Mouse (Mus musculus): ENCODE data around the gene G0s2. TPM values are rescaled to one million over a fixed set of nuclear protein-coding genes. Genes with fewer than 3 reads are reported as not detected.
"Not testable (repeated sequence)": the region's sequence is repeated elsewhere in the genome, so short reads cannot be mapped to it uniquely, and the experiment has no call there.

The G0s2 gene
- polyA plus RNA-seq, 1 experiment from 2014 or later: 9.9 TPM

GRCm38 (mm10) chr1:193285766-193286325 lies 12.8 kb upstream of the G0s2 start:
- not testable (repeated sequence) for ATAC-seq (ENCODE audit: low FRiP score)

GRCm38 (mm10) chr1:193284228-193284779 lies 11.3 kb upstream of the G0s2 start:
- WGBS: 33% methylated on average over 7 of the region's 7 CpGs
- Histone ChIP-seq H3K4me2 (no peak overlapping the region), H3K9me3 (replicated peaks) (no peaks in the 10 kb centered on the region), H3K4me3 (replicated peaks) (no peak overlapping the region), H3K27me3 (replicated peaks) (no peaks in the 10 kb centered on the region), H3K27ac (replicated peaks) (peak overlapping the region; percentile 41; the same call in 1 of the 2 replicates), H3K36me3 (no peaks in the 10 kb centered on the region), H3K9ac (replicated peaks) (no peak overlapping the region), H3K4me1 (peaks cover 4% of the 10 kb centered on the region)
- peak; percentile 76 for ATAC-seq (ENCODE audit: low FRiP score)

More at GRCm38 (mm10) chr1:193285766-193286325, 12.8 kb upstream of the G0s2 start:
- not testable (repeated sequence) for H3K4me1 ChIP-seq; H3K4me2 ChIP-seq; H3K9me3 ChIP-seq (replicated peaks); H3K27ac ChIP-seq (replicated peaks); H3K27me3 ChIP-seq (replicated peaks); H3K4me3 ChIP-seq (replicated peaks); H3K36me3 ChIP-seq; H3K9ac ChIP-seq (replicated peaks)
- 96% methylated on average over 3 of the region's 3 CpGs for WGBS

GRCm38 (mm10) chr1:193281344-193281743 lies 8.3 kb upstream of the G0s2 start:
- Histone ChIP-seq H3K36me3 (no peaks in the 10 kb centered on the region), H3K9me3 (replicated peaks) (no peaks in the 10 kb centered on the region), H3K27ac (replicated peaks) (no peak overlapping the region), H3K4me2 (no peak overlapping the region), H3K4me1 (peaks cover 4% of the 10 kb centered on the region), H3K27me3 (replicated peaks) (no peaks in the 10 kb centered on the region), H3K9ac (replicated peaks) (no peak overlapping the region), H3K4me3 (replicated peaks) (no peak overlapping the region)
- ATAC-seq (ENCODE audit: low FRiP score): no peak
- 98% methylated on average over 2 of the region's 2 CpGs for WGBS

GRCm38 (mm10) chr1:193279492-193279891 lies 6.5 kb upstream of the G0s2 start:
- no peak for ATAC-seq (ENCODE audit: low FRiP score)

GRCm38 (mm10) chr1:193278414-193279045 lies 5.5 kb upstream of the G0s2 start:
- Histone ChIP-seq H3K4me2 (no peak overlapping the region), H3K9ac (replicated peaks) (no peak overlapping the region), H3K27me3 (replicated peaks) (no peaks in the 10 kb centered on the region), H3K4me3 (replicated peaks) (no peak overlapping the region), H3K27ac (replicated peaks) (no peak overlapping the region), H3K9me3 (replicated peaks) (no peaks in the 10 kb centered on the region), H3K4me1 (peaks cover under 1% of the 10 kb centered on the region; the same call in 1 of the 2 replicates), H3K36me3 (no peaks in the 10 kb centered on the region)
- 41% methylated on average over 6 of the region's 6 CpGs for WGBS
- no peak for ATAC-seq (ENCODE audit: low FRiP score)

More at GRCm38 (mm10) chr1:193279492-193279891, 6.5 kb upstream of the G0s2 start:
- Histone ChIP-seq H3K4me1 (peaks cover 4% of the 10 kb centered on the region), H3K36me3 (no peaks in the 10 kb centered on the region), H3K9ac (replicated peaks) (no peak overlapping the region), H3K27ac (replicated peaks) (no peak overlapping the region), H3K4me3 (replicated peaks) (no peak overlapping the region), H3K4me2 (no peak overlapping the region), H3K9me3 (replicated peaks) (no peaks in the 10 kb centered on the region), H3K27me3 (replicated peaks) (no peaks in the 10 kb centered on the region)
- WGBS: 88% methylated on average over 4 of the region's 4 CpGs

- Histone ChIP-seq H3K4me2 (no peak overlapping the region), H3K36me3 (no peaks in the 10 kb centered on the region), H3K9ac (replicated peaks) (no peak overlapping the region), H3K4me1 (peaks cover 19% of the 10 kb centered on the region), H3K27ac (replicated peaks) (no peak overlapping the region), H3K4me3 (replicated peaks) (no peak overlapping the region), H3K9me3 (replicated peaks) (no peaks in the 10 kb centered on the region), H3K27me3 (replicated peaks) (no peaks in the 10 kb centered on the region)
- WGBS: 81% methylated on average over 8 of the region's 8 CpGs
- ATAC-seq (ENCODE audit: low FRiP score): no peak
Measured at GRCm38 (mm10) chr1:193274407-193275071, 1.5 kb upstream of the G0s2 start.

GRCm38 (mm10) chr1:193272137-193272915 lies 691 bp downstream of the G0s2 start:
- no peaks in the 10 kb centered on the region for H3K9me3 ChIP-seq (replicated peaks)
- 10% methylated on average over 24 of the region's 24 CpGs for WGBS
- H3K9ac ChIP-seq (replicated peaks): peak overlapping the region; percentile 38
- H3K4me3 ChIP-seq (replicated peaks): peak overlapping the region; percentile 29
- peak; percentile 69 for ATAC-seq (ENCODE audit: low FRiP score)
- H3K27me3 ChIP-seq (replicated peaks): no peaks in the 10 kb centered on the region
- H3K4me2 ChIP-seq: peak overlapping the region; percentile 55
- H3K36me3 ChIP-seq: no peaks in the 10 kb centered on the region
- H3K27ac ChIP-seq (replicated peaks): peak overlapping the region; percentile 74
- H3K4me1 ChIP-seq: peaks cover 19% of the 10 kb centered on the region

GRCm38 (mm10) chr1:193270965-193271763 lies 1.9 kb downstream of the G0s2 start:
- Histone ChIP-seq H3K4me2 (no peak overlapping the region), H3K36me3 (no peaks in the 10 kb centered on the region), H3K4me3 (replicated peaks) (no peak overlapping the region), H3K9ac (replicated peaks) (no peak overlapping the region), H3K27ac (replicated peaks) (no peak overlapping the region), H3K27me3 (replicated peaks) (no peaks in the 10 kb centered on the region), H3K4me1 (peaks cover 19% of the 10 kb centered on the region), H3K9me3 (replicated peaks) (no peaks in the 10 kb centered on the region)
- no peak for ATAC-seq (ENCODE audit: low FRiP score)
- whole genome bisulfite sequencing: 65% methylated on average over 6 of the region's 6 CpGs

- Histone ChIP-seq H3K9me3 (replicated peaks) (no peaks in the 10 kb centered on the region), H3K4me3 (replicated peaks) (no peak overlapping the region), H3K4me1 (peaks cover 7% of the 10 kb centered on the region), H3K9ac (replicated peaks) (no peak overlapping the region), H3K27ac (replicated peaks) (no peak overlapping the region), H3K4me2 (no peak overlapping the region), H3K36me3 (no peaks in the 10 kb centered on the region), H3K27me3 (replicated peaks) (no peaks in the 10 kb centered on the region)
- no peak for ATAC-seq (ENCODE audit: low FRiP score)
Measured at GRCm38 (mm10) chr1:193265734-193266133, 7.3 kb downstream of the G0s2 start.

GRCm38 (mm10) chr1:193263955-193264598 lies 8.9 kb downstream of the G0s2 start, which contains the start of gene Hsd11b1:
TSS of gene Hsd11b1 (minus strand) at chr1:193264075.
- H3K4me2 ChIP-seq: no peak within 1 kb of the TSS
- ATAC-seq (ENCODE audit: low FRiP score): no peak
- H3K4me3 ChIP-seq (replicated peaks): no peak within 1 kb of the TSS
- 62% methylated on average over 5 of the region's 5 CpGs for WGBS
- no peak within 1 kb of the TSS for H3K9ac ChIP-seq (replicated peaks)
- peaks cover 7% of the 10 kb centered on the region for H3K4me1 ChIP-seq
- H3K36me3 ChIP-seq: no peaks in the 10 kb centered on the region
- H3K27me3 ChIP-seq (replicated peaks): no peaks in the 10 kb centered on the region
- H3K27ac ChIP-seq (replicated peaks): no peak within 1 kb of the TSS
- H3K9me3 ChIP-seq (replicated peaks): no peaks in the 10 kb centered on the region

All from neural tube, embryonic 15.5 days (tissue).